Mouse (Mus musculus): Measurements from ENCODE around the gene Vmn2r-ps159. TPM values are rescaled to one million over a fixed set of nuclear protein-coding genes. Genes with fewer than 3 reads are reported as not detected.
"Not testable (repeated sequence)": the region's sequence is repeated elsewhere in the genome, so short reads cannot be mapped to it uniquely, and the experiment has no call there.

Gene Vmn2r-ps159
- not detected in 2 replicates for polyA plus RNA-seq (2014; fragmentation: Nextera tagmentation; extraction: Ambion mirVana)

DNA sequence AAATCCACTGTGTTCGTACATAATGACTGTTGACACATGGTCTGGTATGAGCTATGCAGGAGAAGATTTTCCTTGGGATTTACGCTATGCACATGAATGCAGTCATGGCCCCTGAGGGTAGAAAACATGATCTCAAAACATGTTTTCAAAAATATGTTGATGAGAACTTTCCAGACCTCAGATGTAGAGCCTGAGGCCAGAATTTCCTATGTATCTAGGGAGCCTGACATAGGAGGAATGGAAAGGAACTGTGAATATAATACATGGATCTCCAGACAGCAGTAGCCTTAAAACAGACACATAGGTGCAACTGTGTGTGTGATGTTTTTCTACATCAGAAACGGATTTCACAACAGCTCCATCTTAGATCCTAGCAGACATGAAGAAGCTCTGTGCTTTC is at the start of gene Vmn2r-ps159:
Vmn2r-ps159 (plus strand) TSS at position 301 of the 400 bp plus-strand sequence.
- not testable (repeated sequence) for ATAC-seq (ENCODE audit: low FRiP score); H3K4me1 ChIP-seq (replicated peaks; ENCODE audit: control insufficient read depth, insufficient read depth, low read length); H3K9ac ChIP-seq; H3K9me3 ChIP-seq (ENCODE audit: control insufficient read depth, low read length); H3K27ac ChIP-seq; H3K4me3 ChIP-seq (replicated peaks; ENCODE audit: low read length); H3K4me2 ChIP-seq (replicated peaks); H3K36me3 ChIP-seq (replicated peaks; ENCODE audit: control insufficient read depth, insufficient read depth); DNase-seq (ENCODE audit: low spot score); H3K27me3 ChIP-seq (ENCODE audit: control insufficient read depth, insufficient read depth, low read length)
- 76% methylated on average over 3 of the region's 3 CpGs for WGBS

GRCm38 (mm10) chr4:156341601-156342504 is 10.9 kb downstream of the Vmn2r-ps159 start:
- H3K27ac ChIP-seq; H3K4me3 ChIP-seq (replicated peaks; ENCODE audit: low read length); H3K4me2 ChIP-seq (replicated peaks); H3K36me3 ChIP-seq (replicated peaks; ENCODE audit: control insufficient read depth, insufficient read depth); H3K4me1 ChIP-seq (replicated peaks; ENCODE audit: control insufficient read depth, insufficient read depth, low read length); H3K9ac ChIP-seq; H3K27me3 ChIP-seq (ENCODE audit: control insufficient read depth, insufficient read depth, low read length); DNase-seq (ENCODE audit: low spot score): not testable (repeated sequence)
- ATAC-seq (ENCODE audit: low FRiP score) = peak; percentile 53; the same call in 1 of the 2 replicates
- 85% methylated on average over 4 of the region's 4 CpGs for WGBS
- H3K9me3 ChIP-seq (ENCODE audit: control insufficient read depth, low read length) = peaks cover 41% of the 10 kb centered on the region

- peaks cover 35% of the 10 kb centered on the region for H3K9me3 ChIP-seq (ENCODE audit: control insufficient read depth, low read length)
- H3K4me2 ChIP-seq (replicated peaks) = no peak overlapping the region
- no peak overlapping the region for H3K9ac ChIP-seq
- WGBS = 91% methylated on average over 2 of the region's 2 CpGs
- no peak overlapping the region for H3K27ac ChIP-seq
- ATAC-seq (ENCODE audit: low FRiP score) = peak; percentile 62
- H3K4me1 ChIP-seq (replicated peaks; ENCODE audit: control insufficient read depth, insufficient read depth, low read length) = no peaks in the 10 kb centered on the region
- no peaks in the 10 kb centered on the region for H3K27me3 ChIP-seq (ENCODE audit: control insufficient read depth, insufficient read depth, low read length)
- peak; percentile 62 for DNase-seq (ENCODE audit: low spot score)
- no peaks in the 10 kb centered on the region for H3K36me3 ChIP-seq (replicated peaks; ENCODE audit: control insufficient read depth, insufficient read depth)
- H3K4me3 ChIP-seq (replicated peaks; ENCODE audit: low read length) = no peak overlapping the region
Observed at GRCm38 (mm10) chr4:156342569-156343325, 11.8 kb downstream of the Vmn2r-ps159 start.

- Histone ChIP-seq H3K9ac (no peak overlapping the region), H3K27ac (no peak overlapping the region), H3K36me3 (replicated peaks; ENCODE audit: control insufficient read depth, insufficient read depth) (no peaks in the 10 kb centered on the region), H3K4me3 (replicated peaks; ENCODE audit: low read length) (no peak overlapping the region), H3K4me1 (replicated peaks; ENCODE audit: control insufficient read depth, insufficient read depth, low read length) (no peaks in the 10 kb centered on the region), H3K9me3 (ENCODE audit: control insufficient read depth, low read length) (peaks cover 35% of the 10 kb centered on the region), H3K27me3 (ENCODE audit: control insufficient read depth, insufficient read depth, low read length) (no peaks in the 10 kb centered on the region), H3K4me2 (replicated peaks) (no peak overlapping the region)
- DNase-seq (ENCODE audit: low spot score) = no peak
- 91% methylated on average over 1 of the region's 1 CpGs for WGBS
- ATAC-seq (ENCODE audit: low FRiP score) = peak; percentile 27; the same call in 1 of the 2 replicates
Observed at GRCm38 (mm10) chr4:156343332-156343731, 12.4 kb downstream of the Vmn2r-ps159 start.

DNA sequence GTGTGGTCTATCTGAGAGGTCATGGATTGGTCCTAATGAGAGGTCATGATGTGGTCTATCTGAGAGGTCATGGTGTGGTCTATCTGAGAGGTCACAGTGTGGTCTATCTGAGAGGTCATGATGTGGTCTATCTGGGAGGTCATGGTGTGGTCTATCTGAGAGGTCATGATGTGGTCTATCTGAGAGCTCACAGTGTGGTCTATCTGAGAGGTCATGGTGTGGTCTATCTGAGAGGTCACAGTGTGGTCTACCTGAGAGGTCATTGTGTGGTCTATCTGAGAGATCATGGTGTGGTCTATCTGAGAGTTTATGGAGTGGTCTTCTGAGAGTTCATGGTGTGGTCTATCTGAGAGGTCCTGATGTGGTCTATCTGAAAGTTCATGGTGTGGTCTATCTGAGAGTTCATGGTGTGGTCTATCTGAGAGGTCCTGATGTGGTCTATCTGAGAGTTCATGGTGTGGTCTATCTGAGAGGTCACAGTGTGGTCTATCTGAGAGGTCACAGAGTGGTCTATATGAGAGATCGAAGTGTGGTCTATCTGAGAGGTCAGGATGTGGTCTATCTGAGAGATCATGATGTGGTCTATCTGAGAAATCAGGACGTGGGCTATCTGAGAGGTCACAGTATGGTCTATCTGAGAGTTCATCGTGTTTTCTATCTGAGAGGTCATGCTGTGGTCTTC is 26.0 kb downstream of the Vmn2r-ps159 start:
- H3K4me3 ChIP-seq (replicated peaks; ENCODE audit: low read length); DNase-seq (ENCODE audit: low spot score); H3K9ac ChIP-seq; H3K36me3 ChIP-seq (replicated peaks; ENCODE audit: control insufficient read depth, insufficient read depth); H3K9me3 ChIP-seq (ENCODE audit: control insufficient read depth, low read length); H3K4me2 ChIP-seq (replicated peaks); H3K27me3 ChIP-seq (ENCODE audit: control insufficient read depth, insufficient read depth, low read length); H3K27ac ChIP-seq; H3K4me1 ChIP-seq (replicated peaks; ENCODE audit: control insufficient read depth, insufficient read depth, low read length): not testable (repeated sequence)
- WGBS = 69% methylated on average over 3 of the region's 3 CpGs
- ATAC-seq (ENCODE audit: low FRiP score) = 0 out of 2 replicates have a peak, but pooled peaks have one; percentile 60

Other genes with a start within 250 kb of the Vmn2r-ps159 start
- 29.1 and 30.5 TPM in 2 replicates for gene 9430015G10Rik, start 221.1 kb upstream of the Vmn2r-ps159 start, polyA plus RNA-seq (2014; fragmentation: Nextera tagmentation; extraction: Ambion mirVana)
- 0.59 and 0.81 TPM in 2 replicates for gene Rnf223, start 200.6 kb upstream of the Vmn2r-ps159 start, polyA plus RNA-seq (2014; fragmentation: Nextera tagmentation; extraction: Ambion mirVana)
- gene Agrn, start 133.6 kb upstream of the Vmn2r-ps159 start, polyA plus RNA-seq (2014; fragmentation: Nextera tagmentation; extraction: Ambion mirVana) = 121 and 127 TPM in 2 replicates
- 0.87 and 0.90 TPM in 2 replicates for gene Isg15, start 130.3 kb upstream of the Vmn2r-ps159 start, polyA plus RNA-seq (2014; fragmentation: Nextera tagmentation; extraction: Ambion mirVana)
- 0.68 and 1.2 TPM in 2 replicates for gene AW011738, start 127.8 kb upstream of the Vmn2r-ps159 start, polyA plus RNA-seq (2014; fragmentation: Nextera tagmentation; extraction: Ambion mirVana)
- gene Perm1, start 115.2 kb upstream of the Vmn2r-ps159 start, polyA plus RNA-seq (2014; fragmentation: Nextera tagmentation; extraction: Ambion mirVana) = 1.9 and 2.2 TPM in 2 replicates
- 28.6 and 28.7 TPM in 2 replicates for gene Plekhn1, start 96.2 kb upstream of the Vmn2r-ps159 start, polyA plus RNA-seq (2014; fragmentation: Nextera tagmentation; extraction: Ambion mirVana)
- gene Noc2l, start 95.1 kb upstream of the Vmn2r-ps159 start, polyA plus RNA-seq (2014; fragmentation: Nextera tagmentation; extraction: Ambion mirVana) = 47.9 and 49.5 TPM in 2 replicates
- 1.8 and 2.2 TPM in 2 replicates for gene Samd11, start 75.4 kb upstream of the Vmn2r-ps159 start, polyA plus RNA-seq (2014; fragmentation: Nextera tagmentation; extraction: Ambion mirVana)